Comparison of ENCODE assay signal across 8 mouse cellular contexts in the genomic region with DNA sequence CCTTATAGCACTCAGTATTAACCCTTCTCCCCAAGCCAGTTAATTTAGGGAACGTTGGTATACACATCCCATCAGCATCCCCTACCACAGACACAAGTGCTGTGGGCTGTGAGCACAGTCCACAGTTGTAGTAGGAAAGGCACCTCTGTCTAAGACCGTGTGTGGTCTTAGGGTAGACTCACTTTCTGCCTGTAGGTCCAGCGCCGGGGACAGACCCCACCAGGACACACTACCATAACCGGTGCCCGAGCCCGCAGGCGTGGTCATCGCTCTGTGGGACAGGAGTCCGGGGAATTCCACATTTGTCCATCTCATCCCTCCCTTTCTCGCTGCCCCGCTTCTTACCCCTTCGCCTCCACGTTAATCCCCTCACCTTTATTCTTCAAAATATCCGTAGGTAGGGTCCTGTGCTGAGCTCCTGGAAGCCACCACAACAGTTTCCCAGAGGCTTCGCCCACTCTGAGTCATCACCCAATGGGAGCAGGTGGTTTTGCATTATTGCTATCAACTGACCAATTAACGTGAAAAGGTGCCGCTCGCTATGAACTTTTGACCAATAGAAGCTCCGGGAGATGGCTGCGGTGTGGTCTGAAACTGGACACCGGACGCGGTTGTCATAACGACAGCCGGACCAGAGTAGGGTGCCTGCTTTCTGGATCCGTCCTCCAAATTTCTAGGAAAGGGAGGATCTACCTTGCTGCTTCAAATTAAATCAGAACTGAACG. TPM values are rescaled to one million over a fixed set of nuclear protein-coding genes. Genes with fewer than 3 reads are reported as not detected.
A peak's percentile ranks its signal among the peaks of the same experiment; 100 is the strongest.
DNase-seq lines count a peak whose midpoint lies in the region; ATAC-seq lines count a peak whose summit lies in the region.

A gene (minus strand): TSS at position 449 of the 725 bp plus-strand sequence.

- peaks cover 6% of the 10 kb centered on the region for H3K4me1 ChIP-seq in heart, embryonic 10.5 days
- H3K4me1 ChIP-seq in lung, embryonic 16.5 days (replicated peaks; ENCODE audit: control insufficient read depth, insufficient read depth, low read length): peaks cover under 1% of the 10 kb centered on the region; the same call in 1 of the 2 replicates

- H3K27ac ChIP-seq in heart, embryonic 10.5 days: no peak within 1 kb of the TSS
- H3K27ac ChIP-seq in lung, embryonic 16.5 days (ENCODE audit: low read length): no peak within 1 kb of the TSS

- ATAC-seq in lung, embryonic 16.5 days (ENCODE audit: low read depth): peak; percentile 96

- peaks cover 23% of the 10 kb centered on the region; the same call in 1 of the 2 replicates for H3K27me3 ChIP-seq in heart, embryonic 10.5 days (ENCODE audit: insufficient read depth, poor library complexity, severe bottlenecking)
- H3K27me3 ChIP-seq in lung, embryonic 16.5 days (ENCODE audit: control insufficient read depth, insufficient read depth, low read depth, low read length): no peaks in the 10 kb centered on the region; the same call in 1 of the 2 replicates

- DNase-seq in Muller cell, postnatal 12 days (ENCODE audit: inconsistent ontology term): peak; percentile 90
- DNase-seq in embryo, embryonic 11 days: peak; percentile 93
- peak; percentile 95 for DNase-seq in heart, embryonic 10.5 days (ENCODE audit: low spot score)
- peak; percentile 84 for DNase-seq in kidney, adult 9 months
- DNase-seq in ovary, postnatal 10 days (ENCODE audit: low spot score): peak; percentile 36
- no peak for DNase-seq in layer of hippocampus, postnatal 10 days (ENCODE audit: low spot score in 2 of 2)
- no peak for DNase-seq in cerebellum, postnatal 36 days

- peak within 1 kb of the TSS; percentile 34; the same call in 1 of the 2 replicates for H3K9ac ChIP-seq in lung, embryonic 16.5 days (ENCODE audit: low read length)

- WGBS in heart, embryonic 10.5 days: 8% methylated on average over 28 of the region's 28 CpGs
- WGBS in lung, embryonic 16.5 days: 3% methylated on average over 28 of the region's 28 CpGs

- H3K4me3 ChIP-seq in heart, embryonic 10.5 days: peak within 1 kb of the TSS; percentile 63
- H3K4me3 ChIP-seq in lung, embryonic 16.5 days (ENCODE audit: low read length): peak within 1 kb of the TSS; percentile 44

- no peaks in the 10 kb centered on the region for H3K9me3 ChIP-seq in heart, embryonic 10.5 days
- H3K9me3 ChIP-seq in lung, embryonic 16.5 days (ENCODE audit: control insufficient read depth, low read length): no peaks in the 10 kb centered on the region

- peak within 1 kb of the TSS; percentile 61 for H3K4me2 ChIP-seq in lung, embryonic 16.5 days (ENCODE audit: low read depth, low read length)

- H3K36me3 ChIP-seq in heart, embryonic 10.5 days: no peaks in the 10 kb centered on the region
- H3K36me3 ChIP-seq in lung, embryonic 16.5 days (ENCODE audit: control insufficient read depth, insufficient read depth, low read length): no peaks in the 10 kb centered on the region

RNA-seq across cellular contexts. Expression of the gene that starts here (rescaled TPM):
- polyA plus RNA-seq in heart, embryonic 10.5 days (2016; fragmentation: Nextera tagmentation; extraction: Ambion mirVana): 0.63 and 0.65 TPM in 2 replicates
- 4.7 TPM in 2 replicates for polyA plus RNA-seq in lung, embryonic 16.5 days (2015; fragmentation: Nextera tagmentation; extraction: Ambion mirVana)
- total RNA-seq in layer of hippocampus, postnatal 10 days (2021): 1 to 10 TPM; 1.2 to 1.4 TPM

Comparison
In these comparisons a context has a peak if more than half of its experiments do, and no peak if none do; other contexts are left out.
1. Peak in DNase-seq and H3K4me3 ChIP-seq in heart, embryonic 10.5 days; RNA of the gene not detected or under 1 TPM.
2. DNase-seq: peak in Muller cell, postnatal 12 days (single experiment), embryo, embryonic 11 days (single experiment), kidney, adult 9 months (single experiment) and ovary, postnatal 10 days (single experiment); none in layer of hippocampus, postnatal 10 days (0 of 2) and cerebellum, postnatal 36 days (0 of 2).